Mouse (Mus musculus) MEL (cell line): ENCODE data around the gene Nploc4.

ENCODE experiments used
- CTCF ChIP-seq, 3 experiments: IDR thresholded peaks in 2 of 3; conservative IDR thresholded peaks in 1 of 3; 2 replicates each; pipeline ENCODE4 v1.5.1; 2011 to 2012; ENCODE audit warnings: low read length in 3 of 3, low read depth in 2 of 3, mild to moderate bottlenecking in 2 of 3, improper control_type of control experiment in 1 of 3, inconsistent platforms in 1 of 3, mixed read lengths in 1 of 3, moderate library complexity in 1 of 3; ENCODE audit not compliant: control insufficient read depth in 1 of 3, insufficient read depth in 1 of 3, poor library complexity in 1 of 3, severe bottlenecking in 1 of 3
- SMC3 ChIP-seq: IDR thresholded peaks from 2 replicates; pipeline ENCODE4 v1.6.1; 2011; ENCODE audit warnings: low read depth, low read length, improper control_type of control experiment

DNA sequence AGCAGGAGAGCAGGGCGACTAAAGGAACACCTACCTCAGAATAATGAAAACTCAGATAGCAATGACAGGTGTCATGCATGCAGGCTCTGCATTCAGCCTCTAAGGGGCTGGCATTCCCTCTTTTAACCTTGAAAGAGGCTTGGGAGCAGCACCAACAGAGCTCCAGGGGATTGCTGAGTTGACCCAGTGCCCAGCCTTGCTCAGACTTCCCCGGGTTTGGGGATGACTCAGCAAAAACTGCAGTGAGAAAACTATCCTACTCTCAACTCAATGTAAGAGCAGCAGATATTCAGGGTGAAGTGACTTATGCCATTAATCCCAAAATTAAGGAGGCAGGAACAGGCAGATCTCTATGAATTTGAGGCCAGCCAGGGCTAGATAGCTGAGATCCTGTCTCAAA lies 50.4 kb downstream of the Nploc4 start:
- TF ChIP-seq SMC3: no peak
- TF ChIP-seq CTCF (IDR thresholded peaks at IDR 0.05 in 2 of 3, conservative IDR thresholded peaks at IDR 0.05 in 1 of 3; ENCODE audit: control insufficient read depth in 1 of 3, insufficient read depth in 1 of 3, low read depth in 2 of 3, low read length in 3 of 3, poor library complexity in 1 of 3, severe bottlenecking in 1 of 3): no peak
